Mouse (Mus musculus): ENCODE measurements around the gene Efcab6. TPM values are rescaled to one million over a fixed set of nuclear protein-coding genes. Genes with fewer than 3 reads are reported as not detected.

Efcab6 gene
- polyA plus RNA-seq, 1 experiment: not detected

GRCm38 (mm10) chr15:84049570-84049969 lies 15.6 kb downstream of the Efcab6 start:
- no peak overlapping the region for H3K27ac ChIP-seq (ENCODE audit: insufficient read depth, low read length)
- H3K4me3 ChIP-seq (ENCODE audit: extremely low read depth, insufficient read depth, insufficient read length): no peak overlapping the region
- H3K27me3 ChIP-seq (ENCODE audit: control insufficient read depth, insufficient read depth, low read length): no peaks in the 10 kb centered on the region
- WGBS: 66% methylated on average over 7 of the region's 7 CpGs
- H3K4me1 ChIP-seq (ENCODE audit: control insufficient read depth, insufficient read depth, insufficient read length): no peaks in the 10 kb centered on the region
- no peaks in the 10 kb centered on the region for H3K36me3 ChIP-seq (ENCODE audit: control insufficient read depth, insufficient read depth, low read length)
- DNase-seq (ENCODE audit: low read depth in 1 of 2, low spot score in 2 of 2): no peak
- TF ChIP-seq POLR2A (IDR thresholded peaks at IDR 0.05; ENCODE audit: low read depth, low read length) (no peak), CTCF (IDR thresholded peaks at IDR 0.05; ENCODE audit: extremely low read depth, insufficient read depth, insufficient read length, insufficient replicate concordance) (no peak)

GRCm38 (mm10) chr15:84045562-84045961 lies 19.6 kb downstream of the Efcab6 start:
- no peaks in the 10 kb centered on the region for H3K27me3 ChIP-seq (ENCODE audit: control insufficient read depth, insufficient read depth, low read length)
- DNase-seq (ENCODE audit: low read depth in 1 of 2, low spot score in 2 of 2): no peak
- no peak overlapping the region for H3K27ac ChIP-seq (ENCODE audit: insufficient read depth, low read length)
- H3K4me1 ChIP-seq (ENCODE audit: control insufficient read depth, insufficient read depth, insufficient read length): no peaks in the 10 kb centered on the region
- no peak for TF ChIP-seq POLR2A (IDR thresholded peaks at IDR 0.05; ENCODE audit: low read depth, low read length)
- TF ChIP-seq CTCF (IDR thresholded peaks at IDR 0.05; ENCODE audit: extremely low read depth, insufficient read depth, insufficient read length, insufficient replicate concordance): no peak
- H3K36me3 ChIP-seq (ENCODE audit: control insufficient read depth, insufficient read depth, low read length): no peaks in the 10 kb centered on the region
- WGBS: 91% methylated on average over 6 of the region's 6 CpGs
- H3K4me3 ChIP-seq (ENCODE audit: extremely low read depth, insufficient read depth, insufficient read length): no peak overlapping the region

- TF ChIP-seq CTCF (IDR thresholded peaks at IDR 0.05; ENCODE audit: extremely low read depth, insufficient read depth, insufficient read length, insufficient replicate concordance) (no peak), POLR2A (IDR thresholded peaks at IDR 0.05; ENCODE audit: low read depth, low read length) (no peak)
- Histone ChIP-seq H3K27ac (ENCODE audit: insufficient read depth, low read length) (no peak overlapping the region), H3K4me3 (ENCODE audit: extremely low read depth, insufficient read depth, insufficient read length) (no peak overlapping the region), H3K36me3 (ENCODE audit: control insufficient read depth, insufficient read depth, low read length) (no peaks in the 10 kb centered on the region), H3K4me1 (ENCODE audit: control insufficient read depth, insufficient read depth, insufficient read length) (no peaks in the 10 kb centered on the region), H3K27me3 (ENCODE audit: control insufficient read depth, insufficient read depth, low read length) (no peaks in the 10 kb centered on the region)
- DNase-seq (ENCODE audit: low read depth in 1 of 2, low spot score in 2 of 2): no peak
- 83% methylated on average over 5 of the region's 5 CpGs for WGBS
These were observed 28.1 kb downstream of the Efcab6 start for GRCm38 (mm10) chr15:84037067-84037466.

- Histone ChIP-seq H3K27ac (ENCODE audit: insufficient read depth, low read length) (no peak overlapping the region), H3K4me3 (ENCODE audit: extremely low read depth, insufficient read depth, insufficient read length) (no peak overlapping the region), H3K4me1 (ENCODE audit: control insufficient read depth, insufficient read depth, insufficient read length) (no peaks in the 10 kb centered on the region), H3K36me3 (ENCODE audit: control insufficient read depth, insufficient read depth, low read length) (no peaks in the 10 kb centered on the region), H3K27me3 (ENCODE audit: control insufficient read depth, insufficient read depth, low read length) (no peaks in the 10 kb centered on the region)
- DNase-seq (ENCODE audit: low read depth in 1 of 2, low spot score in 2 of 2): no peak
- TF ChIP-seq CTCF (IDR thresholded peaks at IDR 0.05; ENCODE audit: extremely low read depth, insufficient read depth, insufficient read length, insufficient replicate concordance) (no peak), POLR2A (IDR thresholded peaks at IDR 0.05; ENCODE audit: low read depth, low read length) (no peak)
- WGBS: 77% methylated on average over 8 of the region's 8 CpGs
These were observed 39.5 kb downstream of the Efcab6 start for GRCm38 (mm10) chr15:84025651-84026050.

- Histone ChIP-seq H3K4me1 (ENCODE audit: control insufficient read depth, insufficient read depth, insufficient read length) (no peaks in the 10 kb centered on the region), H3K36me3 (ENCODE audit: control insufficient read depth, insufficient read depth, low read length) (no peaks in the 10 kb centered on the region), H3K27ac (ENCODE audit: insufficient read depth, low read length) (no peak overlapping the region), H3K4me3 (ENCODE audit: extremely low read depth, insufficient read depth, insufficient read length) (no peak overlapping the region), H3K27me3 (ENCODE audit: control insufficient read depth, insufficient read depth, low read length) (no peaks in the 10 kb centered on the region)
- no peak for DNase-seq (ENCODE audit: low read depth in 1 of 2, low spot score in 2 of 2)
- 87% methylated on average over 6 of the region's 6 CpGs for WGBS
- TF ChIP-seq CTCF (IDR thresholded peaks at IDR 0.05; ENCODE audit: extremely low read depth, insufficient read depth, insufficient read length, insufficient replicate concordance) (no peak), POLR2A (IDR thresholded peaks at IDR 0.05; ENCODE audit: low read depth, low read length) (no peak)
These were observed 40.3 kb downstream of the Efcab6 start for GRCm38 (mm10) chr15:84024851-84025250.

- TF ChIP-seq POLR2A (IDR thresholded peaks at IDR 0.05; ENCODE audit: low read depth, low read length) (no peak), CTCF (IDR thresholded peaks at IDR 0.05; ENCODE audit: extremely low read depth, insufficient read depth, insufficient read length, insufficient replicate concordance) (no peak)
- 63% methylated on average over 17 of the region's 17 CpGs for WGBS
- no peaks in the 10 kb centered on the region for H3K36me3 ChIP-seq (ENCODE audit: control insufficient read depth, insufficient read depth, low read length)
- H3K4me1 ChIP-seq (ENCODE audit: control insufficient read depth, insufficient read depth, insufficient read length): no peaks in the 10 kb centered on the region
- H3K27ac ChIP-seq (ENCODE audit: insufficient read depth, low read length): no peak overlapping the region
- no peaks in the 10 kb centered on the region for H3K27me3 ChIP-seq (ENCODE audit: control insufficient read depth, insufficient read depth, low read length)
- no peak for DNase-seq (ENCODE audit: low read depth in 1 of 2, low spot score in 2 of 2)
- H3K4me3 ChIP-seq (ENCODE audit: extremely low read depth, insufficient read depth, insufficient read length): no peak overlapping the region
These were observed 55.7 kb downstream of the Efcab6 start for GRCm38 (mm10) chr15:84009366-84010083.

GRCm38 (mm10) chr15:84004306-84004705 lies 60.9 kb downstream of the Efcab6 start:
- Histone ChIP-seq H3K27me3 (ENCODE audit: control insufficient read depth, insufficient read depth, low read length) (no peaks in the 10 kb centered on the region), H3K4me3 (ENCODE audit: extremely low read depth, insufficient read depth, insufficient read length) (no peak overlapping the region), H3K27ac (ENCODE audit: insufficient read depth, low read length) (no peak overlapping the region), H3K4me1 (ENCODE audit: control insufficient read depth, insufficient read depth, insufficient read length) (no peaks in the 10 kb centered on the region), H3K36me3 (ENCODE audit: control insufficient read depth, insufficient read depth, low read length) (no peaks in the 10 kb centered on the region)
- DNase-seq (ENCODE audit: low read depth in 1 of 2, low spot score in 2 of 2): no peak
- TF ChIP-seq CTCF (IDR thresholded peaks at IDR 0.05; ENCODE audit: extremely low read depth, insufficient read depth, insufficient read length, insufficient replicate concordance): no peak
- TF ChIP-seq POLR2A (IDR thresholded peaks at IDR 0.05; ENCODE audit: low read depth, low read length): no peak
- 69% methylated on average over 14 of the region's 14 CpGs for WGBS
